Mouse (Mus musculus) skeletal muscle tissue, adult 2 months (tissue): ENCODE measurements around the gene Gstm6.
"Not testable (repeated sequence)": the region's sequence is repeated elsewhere in the genome, so short reads cannot be mapped to it uniquely, and the experiment has no call there.

Experiments used
- DNase-seq: peaks from one replicate; pipeline ENCODE4 v3.0.0-alpha.2; 2012; ENCODE audit warnings: low read depth, low spot score

Gstm6 gene

DNA sequence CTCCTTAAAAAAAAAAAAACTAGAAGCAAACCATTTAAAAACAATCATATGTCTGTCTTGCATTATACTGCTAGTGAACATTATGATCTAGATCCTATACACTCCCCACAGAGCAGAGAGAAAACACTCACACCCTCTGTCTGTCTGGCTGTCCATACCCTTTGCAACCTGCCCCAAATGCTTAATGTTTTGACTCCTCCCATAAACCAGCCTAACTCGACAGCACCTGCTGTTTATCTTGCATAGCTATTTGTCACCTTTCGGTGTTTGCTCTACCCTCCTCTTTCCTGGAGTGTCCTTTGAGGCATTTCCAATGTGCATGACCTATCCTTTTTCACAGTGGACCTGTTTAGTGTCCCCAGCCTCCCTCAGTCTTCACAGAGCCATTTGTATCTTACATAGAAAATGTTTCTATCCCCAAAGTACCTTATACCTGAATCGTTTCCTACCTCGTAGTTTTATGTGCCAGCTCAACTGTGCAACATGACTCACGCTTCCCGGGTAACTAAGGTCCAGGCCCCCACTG, 48.3 kb downstream of the Gstm6 start:
- DNase-seq = no peak

GRCm38 (mm10) chr3:107889236-107889635, 54.3 kb downstream of the Gstm6 start:
- not testable (repeated sequence) for DNase-seq
